Mouse (Mus musculus) ovary, postnatal 14 days (tissue): ENCODE results near the gene Gm20812.
"Not testable (repeated sequence)": the region's sequence is repeated elsewhere in the genome, so short reads cannot be mapped to it uniquely, and the experiment has no call there.

ENCODE experiments used
- DNase-seq: peaks from one replicate; pipeline ENCODE4 v3.0.0; 2022; ENCODE audit warnings: low spot score

Gm20812 gene

DNA sequence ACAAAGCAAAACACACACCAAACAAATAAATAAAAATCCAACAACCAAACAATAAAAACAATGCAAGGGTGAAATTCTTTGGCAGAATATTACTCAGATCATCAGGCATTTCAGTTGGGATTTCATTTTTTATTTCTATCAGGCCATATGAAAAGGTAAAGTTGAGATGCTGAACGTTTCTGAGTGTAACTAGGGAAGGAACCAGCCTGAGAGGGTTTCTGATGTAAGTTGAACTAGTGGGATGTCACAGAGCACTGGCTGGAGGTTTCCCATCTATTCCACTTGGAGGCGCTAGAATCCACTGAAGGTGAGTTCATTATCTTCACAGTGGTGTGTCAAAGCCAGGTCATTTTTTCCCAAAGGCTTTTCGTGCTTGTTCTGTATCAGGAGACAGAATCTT, at the start of gene Gm20812:
TSS of gene Gm20812 (plus strand) at position 301 of the 400 bp plus-strand sequence.
- not testable (repeated sequence) for DNase-seq
